Mouse (Mus musculus) layer of hippocampus, adult 18-20 months (tissue): ENCODE measurements around the gene Abcg2. TPM values are rescaled to one million over a fixed set of nuclear protein-coding genes. Genes with fewer than 3 reads are reported as not detected.

Experiments used
- DNase-seq, 2 experiments: peaks; one replicate each; pipeline ENCODE4 v3.0.0; 2022; ENCODE audit warnings: low spot score in 2 of 2
- total RNA-seq, 2 experiments: library from RNA; stranded (reverse); gene quantifications; 2 replicates each; pipeline ENCODE4 v1.2.3; 2021

Gene Abcg2
- total RNA-seq, 2 experiments from 2014 or later, result 17.4 to 20.1 TPM

GRCm38 (mm10) chr6:58633731-58634130 is 49.4 kb downstream of the Abcg2 start:
- no peak for DNase-seq

- DNase-seq, result no peak
Measured at GRCm38 (mm10) chr6:58638566-58638965, 54.2 kb downstream of the Abcg2 start.

GRCm38 (mm10) chr6:58639391-58639790 is 55.1 kb downstream of the Abcg2 start:
- no peak for DNase-seq

GRCm38 (mm10) chr6:58640333-58641018 is 56.2 kb downstream of the Abcg2 start:
- peak; percentile 65 to 69 for DNase-seq

GRCm38 (mm10) chr6:58641056-58641799 is 56.9 kb downstream of the Abcg2 start:
- no peak for DNase-seq

- no peak for DNase-seq
Measured at GRCm38 (mm10) chr6:58642191-58642590, 57.9 kb downstream of the Abcg2 start.

- no peak for DNase-seq
Measured at GRCm38 (mm10) chr6:58644586-58644985, 60.3 kb downstream of the Abcg2 start.

- DNase-seq, result no peak
Measured at GRCm38 (mm10) chr6:58648100-58648749, 63.9 kb downstream of the Abcg2 start.

GRCm38 (mm10) chr6:58650136-58650535 is 65.8 kb downstream of the Abcg2 start:
- DNase-seq, result no peak

GRCm38 (mm10) chr6:58651038-58651437 is 66.7 kb downstream of the Abcg2 start:
- no peak for DNase-seq

GRCm38 (mm10) chr6:58660951-58661575 is 76.7 kb downstream of the Abcg2 start:
- no peak for DNase-seq

GRCm38 (mm10) chr6:58677802-58678201 is 93.5 kb downstream of the Abcg2 start:
- no peak for DNase-seq

GRCm38 (mm10) chr6:58678530-58678929 is 94.2 kb downstream of the Abcg2 start:
- no peak for DNase-seq

GRCm38 (mm10) chr6:58691584-58691983 is 107.3 kb downstream of the Abcg2 start:
- DNase-seq, result no peak

GRCm38 (mm10) chr6:58694257-58694656 is 109.9 kb downstream of the Abcg2 start:
- DNase-seq, result no peak

GRCm38 (mm10) chr6:58694765-58695164 is 110.4 kb downstream of the Abcg2 start:
- DNase-seq, result no peak

- no peak for DNase-seq
Measured at GRCm38 (mm10) chr6:58710369-58710768, 126.0 kb downstream of the Abcg2 start.

GRCm38 (mm10) chr6:58711909-58712308 is 127.6 kb downstream of the Abcg2 start:
- DNase-seq, result no peak

GRCm38 (mm10) chr6:58733851-58734250 is 149.5 kb downstream of the Abcg2 start:
- no peak for DNase-seq

GRCm38 (mm10) chr6:58735090-58735489 is 150.8 kb downstream of the Abcg2 start:
- DNase-seq, result no peak
